Mouse (Mus musculus): Measurements from ENCODE around the gene Spryd4. TPM values are rescaled to one million over a fixed set of nuclear protein-coding genes. Genes with fewer than 3 reads are reported as not detected.

Gene Spryd4
- total and polyA plus RNA-seq, 3 experiments = 17.2 to 19.6 TPM; not detected in 1

- no peak for TF ChIP-seq UBTF (IDR thresholded peaks at IDR 0.05; ENCODE audit: borderline replicate concordance, insufficient read depth, low read depth, low read length)
Observed at GRCm38 (mm10) chr10:128191472-128191871, 20.1 kb downstream of the Spryd4 start (continued).

GRCm38 (mm10) chr10:128188242-128188877 lies 23.2 kb downstream of the Spryd4 start:
- Histone ChIP-seq H3K9ac (ENCODE audit: control insufficient read depth, low read depth, low read length, poor library complexity, severe bottlenecking) (0 out of 2 replicates have a peak overlapping the region, but pooled peaks have one; percentile 28), H3K27ac (ENCODE audit: control insufficient read depth, low read depth, low read length) (no peak overlapping the region), H3K9me3 (replicated peaks; ENCODE audit: insufficient read depth, low read length) (no peaks in the 10 kb centered on the region), H3K4me3 (ENCODE audit: control insufficient read depth in 1 of 2, insufficient read depth in 1 of 2, low read depth in 2 of 2, low read length in 2 of 2) (no peak overlapping the region), H3K4me1 (ENCODE audit: control insufficient read depth in 1 of 2, insufficient read depth in 2 of 2, low read length in 2 of 2) (peaks cover 3 to 26% of the 10 kb centered on the region in 2 experiments), H3K79me2 (ENCODE audit: control insufficient read depth, insufficient read depth, low read length, poor library complexity) (no peaks in the 10 kb centered on the region), H3K27me3 (ENCODE audit: control insufficient read depth in 1 of 2, insufficient read depth in 2 of 2, low read length in 2 of 2) (no peaks in the 10 kb centered on the region), H3K36me3 (ENCODE audit: control insufficient read depth in 1 of 2, insufficient read depth in 2 of 2, low read length in 2 of 2) (peaks cover 0 to 23% of the 10 kb centered on the region in 2 experiments; a peak in 2 of 4 replicates)
- TF ChIP-seq CTCF (IDR thresholded peaks at IDR 0.05 in 2 of 3, conservative IDR thresholded peaks at IDR 0.05 in 1 of 3; ENCODE audit: control insufficient read depth in 1 of 3, insufficient read depth in 1 of 3, low read depth in 2 of 3, low read length in 3 of 3, poor library complexity in 1 of 3, severe bottlenecking in 1 of 3) (peak; percentile 68 to 85 (median 69)), MXI1 (IDR thresholded peaks at IDR 0.05; ENCODE audit: low read depth, low read length) (no peak), ZC3H11A (IDR thresholded peaks at IDR 0.05; ENCODE audit: low read depth, low read length) (peak; percentile 77), RAD21 (IDR thresholded peaks at IDR 0.05; ENCODE audit: low read depth, low read length) (peak; percentile 92), MAX (IDR thresholded peaks at IDR 0.05; ENCODE audit: low read length) (0 out of 2 replicates have a peak, but pooled peaks have one; percentile 4), SIN3A (IDR thresholded peaks at IDR 0.05; ENCODE audit: low read length) (peak; percentile 70; the same call in 1 of the 2 replicates), USF2 (IDR thresholded peaks at IDR 0.05; ENCODE audit: borderline replicate concordance in 1 of 2, insufficient read depth in 1 of 2, low read depth in 1 of 2, low read length in 2 of 2) (no peak), SMC3 (IDR thresholded peaks at IDR 0.05; ENCODE audit: low read depth, low read length) (peak; percentile 75)
- DNase-seq (ENCODE audit: low read depth, low spot score) = peak; percentile 89

GRCm38 (mm10) chr10:128187181-128187605 lies 24.4 kb downstream of the Spryd4 start:
- Histone ChIP-seq H3K4me3 (ENCODE audit: control insufficient read depth in 1 of 2, insufficient read depth in 1 of 2, low read depth in 2 of 2, low read length in 2 of 2) (no peak overlapping the region), H3K9ac (ENCODE audit: control insufficient read depth, low read depth, low read length, poor library complexity, severe bottlenecking) (no peak overlapping the region), H3K9me3 (replicated peaks; ENCODE audit: insufficient read depth, low read length) (no peaks in the 10 kb centered on the region), H3K27me3 (ENCODE audit: control insufficient read depth in 1 of 2, insufficient read depth in 2 of 2, low read length in 2 of 2) (no peaks in the 10 kb centered on the region), H3K4me1 (ENCODE audit: control insufficient read depth in 1 of 2, insufficient read depth in 2 of 2, low read length in 2 of 2) (peaks cover 3 to 21% of the 10 kb centered on the region in 2 experiments), H3K36me3 (ENCODE audit: control insufficient read depth in 1 of 2, insufficient read depth in 2 of 2, low read length in 2 of 2) (peaks cover 0 to 20% of the 10 kb centered on the region in 2 experiments; a peak in 2 of 4 replicates), H3K79me2 (ENCODE audit: control insufficient read depth, insufficient read depth, low read length, poor library complexity) (no peaks in the 10 kb centered on the region), H3K27ac (ENCODE audit: control insufficient read depth, low read depth, low read length) (no peak overlapping the region)
- TF ChIP-seq SIN3A (IDR thresholded peaks at IDR 0.05; ENCODE audit: low read length) (peak; percentile 59; the same call in 1 of the 2 replicates), CHD1 (IDR thresholded peaks at IDR 0.05; ENCODE audit: low read depth, low read length) (no peak), ZKSCAN1 (IDR thresholded peaks at IDR 0.05; ENCODE audit: low read depth, low read length) (0 out of 2 replicates have a peak, but pooled peaks have one; percentile 44), NRF1 (IDR thresholded peaks at IDR 0.05; ENCODE audit: insufficient read depth, low read depth, low read length, poor library complexity, severe bottlenecking) (no peak), EP300 (IDR thresholded peaks at IDR 0.05; ENCODE audit: low read depth in 1 of 2, low read length in 2 of 2) (peak; percentile 63 to 69), TCF12 (IDR thresholded peaks at IDR 0.05; ENCODE audit: low read depth, low read length) (peak; percentile 62), TAL1 (IDR thresholded peaks at IDR 0.05; ENCODE audit: low read length) (peak; percentile 75), USF1 (IDR thresholded peaks at IDR 0.05; ENCODE audit: low read depth, low read length) (no peak), GATA1 (IDR thresholded peaks at IDR 0.05; ENCODE audit: low read depth, low read length) (peak; percentile 70), RCOR1 (IDR thresholded peaks at IDR 0.05; ENCODE audit: low read depth, low read length) (0 out of 2 replicates have a peak, but pooled peaks have one; percentile 16)
- DNase-seq (ENCODE audit: low read depth, low spot score) = peak; percentile 79
